Mouse (Mus musculus): ENCODE results near the gene Mtrr. TPM values are rescaled to one million over a fixed set of nuclear protein-coding genes. Genes with fewer than 3 reads are reported as not detected.
"Not testable (repeated sequence)": the region's sequence is repeated elsewhere in the genome, so short reads cannot be mapped to it uniquely, and the experiment has no call there.

Mtrr gene
- total and polyA plus RNA-seq, 3 experiments = 35.1 to 40.2 (median 39.4) TPM

- H3K27ac ChIP-seq (ENCODE audit: insufficient read depth, low read depth); H3K4me2 ChIP-seq (ENCODE audit: insufficient read depth, low read depth, poor library complexity, severe bottlenecking); H3K4me1 ChIP-seq (ENCODE audit: control insufficient read depth in 1 of 2, insufficient read depth in 2 of 2); dilution Hi-C loops (cut with MboI; ENCODE audit: extremely low pct_ligation_motif_present, extremely low pct_unique_long_range_greater_than_20kb, low sequenced_read_pairs); H3K4me3 ChIP-seq (replicated peaks in 1 of 3; ENCODE audit: low read depth in 2 of 3, low read length in 2 of 3, poor library complexity in 1 of 3); in situ Hi-C loops (cut with MboI; ENCODE audit: low pct_ligation_motif_present, low pct_unique_long_range_greater_than_20kb, low sequenced_read_pairs); H3K9ac ChIP-seq (ENCODE audit: insufficient read depth, low read depth); H3K27me3 ChIP-seq (replicated peaks); H3K36me3 ChIP-seq (replicated peaks in 1 of 2; ENCODE audit: control insufficient read depth in 1 of 2, insufficient read depth in 1 of 2, low read length in 1 of 2); H3K9me3 ChIP-seq (replicated peaks; ENCODE audit: low read length); H3K79me2 ChIP-seq (replicated peaks; ENCODE audit: control insufficient read depth, extremely low read depth, insufficient read depth, poor library complexity, severe bottlenecking): not testable (repeated sequence)
- TF ChIP-seq SMC3 (IDR thresholded peaks at IDR 0.05; ENCODE audit: low read depth, low read length) (peak; percentile 20; the same call in 1 of the 2 replicates), CTCF (conservative IDR thresholded peaks at IDR 0.05 in 1 of 2, IDR thresholded peaks at IDR 0.05 in 1 of 2; ENCODE audit: low read depth in 2 of 2, low read length in 2 of 2) (peak; percentile 15 to 56; a peak in 3 of 4 replicates), RAD21 (IDR thresholded peaks at IDR 0.05; ENCODE audit: low read depth, low read length) (peak; percentile 57)
- DNase-seq (ENCODE audit: extremely low read depth) = peak; percentile 17
Measured at GRCm38 (mm10) chr13:68553391-68553790, 28.6 kb downstream of the Mtrr start.

Other genes with a start within 250 kb of the Mtrr start
- 17.8 and 25.1 TPM in 2 replicates for gene Fastkd3, start 85 bp upstream of the Mtrr start, total RNA-seq (2012; rRNA removed)
- 46.6 and 48.3 TPM in 2 replicates for gene Fastkd3, start 85 bp upstream of the Mtrr start, total RNA-seq (2014; rRNA removed)
- gene Fastkd3, start 85 bp upstream of the Mtrr start, polyA plus RNA-seq (2012; ENCODE audit: insufficient read length, low read depth) = 34.1 and 37.6 TPM in 2 replicates
- not detected in 2 replicates for gene 1700001L19Rik, start 15.3 kb upstream of the Mtrr start, total RNA-seq (2012; rRNA removed)
- gene 1700001L19Rik, start 15.3 kb upstream of the Mtrr start, total RNA-seq (2014; rRNA removed) = not detected in 2 replicates
- not detected in 2 replicates for gene 1700001L19Rik, start 15.3 kb upstream of the Mtrr start, polyA plus RNA-seq (2012; ENCODE audit: insufficient read length, low read depth)

All from CH12.LX (cell line).